Mouse (Mus musculus): ENCODE results near the gene Esrrg. TPM values are rescaled to one million over a fixed set of nuclear protein-coding genes. Genes with fewer than 3 reads are reported as not detected.

Gene Esrrg
- polyA plus RNA-seq, 1 experiment = not detected

- Histone ChIP-seq H3K27me3 (replicated peaks) (no peaks in the 10 kb centered on the region), H3K36me3 (replicated peaks; ENCODE audit: low read length) (no peaks in the 10 kb centered on the region), H3K4me1 (no peaks in the 10 kb centered on the region), H3K4me3 (replicated peaks) (no peak overlapping the region), H3K9me3 (peaks cover 42% of the 10 kb centered on the region)
- TF ChIP-seq GATA1 (IDR thresholded peaks at IDR 0.05; ENCODE audit: borderline replicate concordance, low read length) (no peak), FLI1 (IDR thresholded peaks at IDR 0.05; ENCODE audit: low read length) (no peak)
Observed at GRCm38 (mm10) chr1:187872208-187872607, 263.6 kb downstream of the Esrrg start.

- Histone ChIP-seq H3K9me3 (peaks cover 43% of the 10 kb centered on the region), H3K4me3 (replicated peaks) (no peak overlapping the region), H3K36me3 (replicated peaks; ENCODE audit: low read length) (no peaks in the 10 kb centered on the region), H3K4me1 (no peaks in the 10 kb centered on the region), H3K27me3 (replicated peaks) (no peaks in the 10 kb centered on the region)
- TF ChIP-seq GATA1 (IDR thresholded peaks at IDR 0.05; ENCODE audit: borderline replicate concordance, low read length) (no peak), FLI1 (IDR thresholded peaks at IDR 0.05; ENCODE audit: low read length) (no peak)
Observed at GRCm38 (mm10) chr1:187872744-187873143, 264.2 kb downstream of the Esrrg start.

GRCm38 (mm10) chr1:187873770-187874169 is 265.2 kb downstream of the Esrrg start:
- Histone ChIP-seq H3K4me3 (replicated peaks) (peak overlapping the region; percentile 65), H3K36me3 (replicated peaks; ENCODE audit: low read length) (no peaks in the 10 kb centered on the region), H3K4me1 (no peaks in the 10 kb centered on the region), H3K9me3 (peaks cover 47% of the 10 kb centered on the region), H3K27me3 (replicated peaks) (no peaks in the 10 kb centered on the region)
- TF ChIP-seq GATA1 (IDR thresholded peaks at IDR 0.05; ENCODE audit: borderline replicate concordance, low read length) (no peak), FLI1 (IDR thresholded peaks at IDR 0.05; ENCODE audit: low read length) (no peak)

GRCm38 (mm10) chr1:187887270-187887669 is 278.7 kb downstream of the Esrrg start:
- Histone ChIP-seq H3K9me3 (peaks cover 64% of the 10 kb centered on the region), H3K4me3 (replicated peaks) (no peak overlapping the region)
- TF ChIP-seq GATA1 (IDR thresholded peaks at IDR 0.05; ENCODE audit: borderline replicate concordance, low read length) (no peak), FLI1 (IDR thresholded peaks at IDR 0.05; ENCODE audit: low read length) (no peak)

GRCm38 (mm10) chr1:187888142-187888541 is 279.6 kb downstream of the Esrrg start:
- H3K4me3 ChIP-seq (replicated peaks) = no peak overlapping the region
- peaks cover 66% of the 10 kb centered on the region for H3K9me3 ChIP-seq
- H3K4me1 ChIP-seq = no peaks in the 10 kb centered on the region
- no peaks in the 10 kb centered on the region for H3K36me3 ChIP-seq (replicated peaks; ENCODE audit: low read length)
- TF ChIP-seq GATA1 (IDR thresholded peaks at IDR 0.05; ENCODE audit: borderline replicate concordance, low read length) = no peak
- no peaks in the 10 kb centered on the region for H3K27me3 ChIP-seq (replicated peaks)

More at GRCm38 (mm10) chr1:187887270-187887669, 278.7 kb downstream of the Esrrg start:
- Histone ChIP-seq H3K36me3 (replicated peaks; ENCODE audit: low read length) (no peaks in the 10 kb centered on the region), H3K4me1 (no peaks in the 10 kb centered on the region), H3K27me3 (replicated peaks) (no peaks in the 10 kb centered on the region)

- H3K4me3 ChIP-seq (replicated peaks) = no peak overlapping the region
- peaks cover 62% of the 10 kb centered on the region for H3K9me3 ChIP-seq
- H3K27me3 ChIP-seq (replicated peaks) = no peaks in the 10 kb centered on the region
- TF ChIP-seq GATA1 (IDR thresholded peaks at IDR 0.05; ENCODE audit: borderline replicate concordance, low read length) = no peak
- TF ChIP-seq FLI1 (IDR thresholded peaks at IDR 0.05; ENCODE audit: low read length) = no peak
- H3K36me3 ChIP-seq (replicated peaks; ENCODE audit: low read length) = no peaks in the 10 kb centered on the region
- no peaks in the 10 kb centered on the region for H3K4me1 ChIP-seq
Observed at GRCm38 (mm10) chr1:187889096-187889495, 280.5 kb downstream of the Esrrg start.

- Histone ChIP-seq H3K27me3 (replicated peaks) (no peaks in the 10 kb centered on the region), H3K4me1 (no peaks in the 10 kb centered on the region), H3K36me3 (replicated peaks; ENCODE audit: low read length) (no peaks in the 10 kb centered on the region), H3K9me3 (peaks cover 64% of the 10 kb centered on the region), H3K4me3 (replicated peaks) (no peak overlapping the region)
- TF ChIP-seq GATA1 (IDR thresholded peaks at IDR 0.05; ENCODE audit: borderline replicate concordance, low read length) = no peak
- no peak for TF ChIP-seq FLI1 (IDR thresholded peaks at IDR 0.05; ENCODE audit: low read length)
Observed at GRCm38 (mm10) chr1:187891262-187891661, 282.7 kb downstream of the Esrrg start.

- no peak overlapping the region for H3K4me3 ChIP-seq (replicated peaks)
- H3K27me3 ChIP-seq (replicated peaks) = no peaks in the 10 kb centered on the region
- no peak for TF ChIP-seq GATA1 (IDR thresholded peaks at IDR 0.05; ENCODE audit: borderline replicate concordance, low read length)
- TF ChIP-seq FLI1 (IDR thresholded peaks at IDR 0.05; ENCODE audit: low read length) = no peak
- H3K9me3 ChIP-seq = peaks cover 48% of the 10 kb centered on the region
- H3K4me1 ChIP-seq = no peaks in the 10 kb centered on the region
- H3K36me3 ChIP-seq (replicated peaks; ENCODE audit: low read length) = no peaks in the 10 kb centered on the region
Observed at GRCm38 (mm10) chr1:187895459-187895858, 286.9 kb downstream of the Esrrg start.

- no peak overlapping the region for H3K4me3 ChIP-seq (replicated peaks)
- H3K4me1 ChIP-seq = no peaks in the 10 kb centered on the region
- H3K9me3 ChIP-seq = peaks cover 50% of the 10 kb centered on the region
- TF ChIP-seq FLI1 (IDR thresholded peaks at IDR 0.05; ENCODE audit: low read length) (no peak), GATA1 (IDR thresholded peaks at IDR 0.05; ENCODE audit: borderline replicate concordance, low read length) (no peak)
- H3K36me3 ChIP-seq (replicated peaks; ENCODE audit: low read length) = no peaks in the 10 kb centered on the region
- no peaks in the 10 kb centered on the region for H3K27me3 ChIP-seq (replicated peaks)
Observed at GRCm38 (mm10) chr1:187896291-187896690, 287.7 kb downstream of the Esrrg start.

- Histone ChIP-seq H3K4me1 (no peaks in the 10 kb centered on the region), H3K36me3 (replicated peaks; ENCODE audit: low read length) (no peaks in the 10 kb centered on the region), H3K4me3 (replicated peaks) (no peak overlapping the region), H3K27me3 (replicated peaks) (no peaks in the 10 kb centered on the region), H3K9me3 (peaks cover 51% of the 10 kb centered on the region)
- TF ChIP-seq GATA1 (IDR thresholded peaks at IDR 0.05; ENCODE audit: borderline replicate concordance, low read length) (no peak), FLI1 (IDR thresholded peaks at IDR 0.05; ENCODE audit: low read length) (no peak)
Observed at GRCm38 (mm10) chr1:187896910-187897309, 288.3 kb downstream of the Esrrg start.

- H3K36me3 ChIP-seq (replicated peaks; ENCODE audit: low read length) = no peaks in the 10 kb centered on the region
- H3K9me3 ChIP-seq = peaks cover 54% of the 10 kb centered on the region
- TF ChIP-seq FLI1 (IDR thresholded peaks at IDR 0.05; ENCODE audit: low read length) (no peak), GATA1 (IDR thresholded peaks at IDR 0.05; ENCODE audit: borderline replicate concordance, low read length) (no peak)
- no peaks in the 10 kb centered on the region for H3K4me1 ChIP-seq
- H3K27me3 ChIP-seq (replicated peaks) = no peaks in the 10 kb centered on the region
- H3K4me3 ChIP-seq (replicated peaks) = no peak overlapping the region
Observed at GRCm38 (mm10) chr1:187899541-187899940, 290.9 kb downstream of the Esrrg start.

Measured in megakaryocyte, embryonic 14.5 days (primary cell).